In the genomic region with DNA sequence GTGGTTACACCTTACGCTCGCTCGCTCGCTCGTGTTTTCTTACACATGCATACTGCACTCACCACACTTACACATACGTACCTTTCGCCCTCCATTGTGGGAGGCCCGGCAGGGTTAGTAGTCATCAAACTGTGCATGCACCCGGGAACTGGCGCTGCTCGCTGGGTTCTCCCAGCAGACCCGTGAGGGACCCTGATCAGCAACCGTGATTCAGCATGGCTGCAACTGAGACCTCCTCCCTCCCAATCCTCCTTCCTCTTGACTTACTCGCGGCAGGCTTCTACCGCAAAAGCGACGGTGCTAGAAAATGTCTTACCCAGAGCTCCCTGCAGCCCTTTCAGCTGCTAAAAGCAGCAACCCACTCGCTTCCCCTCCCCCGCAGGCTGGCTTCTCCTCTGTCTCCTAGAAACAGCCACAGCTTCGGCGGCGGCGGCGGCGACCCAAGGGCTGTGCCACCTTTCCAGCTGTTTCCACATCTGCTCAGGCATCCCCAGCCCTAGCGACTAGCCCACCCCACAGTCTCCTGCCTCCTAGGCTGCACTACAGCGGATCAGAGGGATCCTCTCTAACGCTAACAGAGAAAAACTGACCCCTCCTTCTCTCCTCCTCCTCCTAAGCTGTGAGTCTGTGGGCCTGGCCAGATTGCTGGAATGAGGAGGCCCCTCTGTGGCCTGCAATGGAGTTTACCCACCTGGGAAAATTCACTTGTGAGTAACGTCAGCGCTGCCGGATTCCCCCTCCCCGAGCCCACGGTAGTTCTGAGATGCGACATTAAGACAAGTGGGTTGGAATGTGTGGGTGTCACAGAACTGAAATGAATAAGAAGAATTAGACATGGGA, we compare ENCODE assay signal across 7 mouse cellular contexts. TPM values are rescaled to one million over a fixed set of nuclear protein-coding genes. Genes with fewer than 3 reads are reported as not detected.
DNase-seq lines count a peak whose midpoint lies in the region; ATAC-seq and TF ChIP-seq lines count a peak whose summit lies in the region.

Gene Klhl3, minus strand, starts transcription at position 532 of the 840 bp plus-strand sequence.

- 2% methylated on average over 35 of the region's 35 CpGs for WGBS in embryonic facial prominence, embryonic 10.5 days
- WGBS in heart, embryonic 12.5 days, result 1% methylated on average over 35 of the region's 35 CpGs
- WGBS in kidney, embryonic 16.5 days, result under 1% methylated on average over 35 of the region's 35 CpGs
- 50% methylated on average over 35 of the region's 35 CpGs for WGBS in liver, adult 2 months
- 1% methylated on average over 34 of the region's 35 CpGs for WGBS in midbrain, postnatal 0 days

- no peaks in the 10 kb centered on the region for H3K9me3 ChIP-seq in embryonic facial prominence, embryonic 10.5 days
- H3K9me3 ChIP-seq in heart, embryonic 12.5 days (replicated peaks), result no peaks in the 10 kb centered on the region
- no peaks in the 10 kb centered on the region for H3K9me3 ChIP-seq in kidney, embryonic 16.5 days (ENCODE audit: low read length)
- no peaks in the 10 kb centered on the region for H3K9me3 ChIP-seq in midbrain, postnatal 0 days (ENCODE audit: low read length)

- peak within 1 kb of the TSS; percentile 85 for H3K4me2 ChIP-seq in heart, embryonic 12.5 days
- H3K4me2 ChIP-seq in kidney, embryonic 16.5 days (replicated peaks; ENCODE audit: low read depth, low read length), result peak within 1 kb of the TSS; percentile 85
- H3K4me2 ChIP-seq in midbrain, postnatal 0 days (ENCODE audit: low read depth, low read length, poor library complexity, severe bottlenecking), result peak within 1 kb of the TSS; percentile 77

- TF ChIP-seq CTCF in liver, adult 2 months (IDR thresholded peaks at IDR 0.05; ENCODE audit: low read depth, low read length), result no peak
- peak; percentile 68 for TF ChIP-seq CTCF in midbrain, postnatal 0 days (IDR thresholded peaks at IDR 0.05)

- H3K4me3 ChIP-seq in embryonic facial prominence, embryonic 10.5 days, result peak within 1 kb of the TSS; percentile 69
- H3K4me3 ChIP-seq in heart, embryonic 12.5 days, result peak within 1 kb of the TSS; percentile 55
- H3K4me3 ChIP-seq in kidney, embryonic 16.5 days (ENCODE audit: low read length), result peak within 1 kb of the TSS; percentile 66
- H3K4me3 ChIP-seq in liver, adult 2 months (ENCODE audit: insufficient read depth, low read depth, low read length), result peak within 1 kb of the TSS; percentile 58
- H3K4me3 ChIP-seq in midbrain, postnatal 0 days (ENCODE audit: low read depth, low read length), result peak within 1 kb of the TSS; percentile 58

- no peaks in the 10 kb centered on the region for H3K36me3 ChIP-seq in embryonic facial prominence, embryonic 10.5 days (replicated peaks)
- H3K36me3 ChIP-seq in heart, embryonic 12.5 days, result no peaks in the 10 kb centered on the region
- H3K36me3 ChIP-seq in kidney, embryonic 16.5 days (ENCODE audit: insufficient read depth, low read length), result no peaks in the 10 kb centered on the region
- H3K36me3 ChIP-seq in liver, adult 2 months (ENCODE audit: control insufficient read depth, insufficient read depth, low read length), result no peaks in the 10 kb centered on the region
- H3K36me3 ChIP-seq in midbrain, postnatal 0 days (ENCODE audit: insufficient read depth, low read length), result no peaks in the 10 kb centered on the region

- peaks cover 14% of the 10 kb centered on the region for H3K27me3 ChIP-seq in embryonic facial prominence, embryonic 10.5 days (replicated peaks; ENCODE audit: low read depth, poor library complexity, severe bottlenecking)
- H3K27me3 ChIP-seq in heart, embryonic 12.5 days (replicated peaks), result no peaks in the 10 kb centered on the region
- H3K27me3 ChIP-seq in kidney, embryonic 16.5 days (ENCODE audit: insufficient read depth, low read length), result no peaks in the 10 kb centered on the region
- H3K27me3 ChIP-seq in liver, adult 2 months (ENCODE audit: control insufficient read depth, insufficient read depth, low read length), result no peaks in the 10 kb centered on the region
- H3K27me3 ChIP-seq in midbrain, postnatal 0 days (ENCODE audit: insufficient read depth, low read length), result no peaks in the 10 kb centered on the region

- H3K79me2 ChIP-seq in liver, adult 2 months (ENCODE audit: control insufficient read depth, insufficient read depth, low read length), result peaks cover 13% of the 10 kb centered on the region; the same call in 1 of the 2 replicates

- TF ChIP-seq POLR2A in liver, adult 2 months (IDR thresholded peaks at IDR 0.05; ENCODE audit: extremely low read depth, insufficient read depth, low read length), result no peak

- H3K9ac ChIP-seq in heart, embryonic 12.5 days, result peak within 1 kb of the TSS; percentile 74
- H3K9ac ChIP-seq in kidney, embryonic 16.5 days (replicated peaks; ENCODE audit: low read length), result peak within 1 kb of the TSS; percentile 64
- H3K9ac ChIP-seq in liver, adult 2 months (ENCODE audit: low read depth, low read length), result peak within 1 kb of the TSS; percentile 64
- peak within 1 kb of the TSS; percentile 68 for H3K9ac ChIP-seq in midbrain, postnatal 0 days (replicated peaks; ENCODE audit: low read length, poor library complexity, severe bottlenecking)

- peak within 1 kb of the TSS; percentile 85 for H3K27ac ChIP-seq in embryonic facial prominence, embryonic 10.5 days (replicated peaks)
- H3K27ac ChIP-seq in heart, embryonic 12.5 days (ENCODE audit: poor library complexity, severe bottlenecking), result peak within 1 kb of the TSS; percentile 41
- H3K27ac ChIP-seq in kidney, embryonic 16.5 days (ENCODE audit: low read length), result peak within 1 kb of the TSS; percentile 75
- peak within 1 kb of the TSS; percentile 34 for H3K27ac ChIP-seq in liver, adult 2 months (replicated peaks; ENCODE audit: insufficient read depth, low read depth, low read length)
- H3K27ac ChIP-seq in midbrain, postnatal 0 days (ENCODE audit: low read depth, low read length), result peak within 1 kb of the TSS; percentile 89

- peaks cover 22% of the 10 kb centered on the region for H3K4me1 ChIP-seq in embryonic facial prominence, embryonic 10.5 days
- H3K4me1 ChIP-seq in heart, embryonic 12.5 days (replicated peaks), result peaks cover 18% of the 10 kb centered on the region
- H3K4me1 ChIP-seq in kidney, embryonic 16.5 days (ENCODE audit: insufficient read depth, low read length), result peaks cover 25% of the 10 kb centered on the region
- H3K4me1 ChIP-seq in liver, adult 2 months (ENCODE audit: control insufficient read depth, insufficient read depth, low read length), result no peaks in the 10 kb centered on the region
- peaks cover 17% of the 10 kb centered on the region for H3K4me1 ChIP-seq in midbrain, postnatal 0 days (ENCODE audit: insufficient read depth, low read length)

- peak; percentile 70 to 85 for DNase-seq in adrenal gland, postnatal 36 days
- DNase-seq in embryonic facial prominence, embryonic 10.5 days (ENCODE audit: low spot score), result peak; percentile 76
- no peak for DNase-seq in liver, adult 2 months (ENCODE audit: extremely low read depth, low read depth, low spot score)
- DNase-seq in midbrain, postnatal 0 days (ENCODE audit: low spot score), result peak; percentile 88
- peak; percentile 21 to 41 for DNase-seq in spleen, postnatal 14 days (ENCODE audit: low spot score in 2 of 2)

- ATAC-seq in heart, embryonic 12.5 days (ENCODE audit: insufficient number of reproducible peaks, low FRiP score), result peak; percentile 80
- peak; percentile 92 for ATAC-seq in kidney, embryonic 16.5 days (ENCODE audit: low FRiP score, low TSS enrichment)
- ATAC-seq in midbrain, postnatal 0 days (ENCODE audit: low FRiP score), result peak; percentile 90

RNA-seq across cellular contexts. Expression of gene Klhl3, which starts in this region (rescaled TPM):
- 1 to 10 TPM; 1.5 to 1.9 TPM for total RNA-seq in adrenal gland, postnatal 36 days (2021)
- polyA plus RNA-seq in embryonic facial prominence, embryonic 10.5 days (2016; fragmentation: Nextera tagmentation; extraction: Ambion mirVana), result 1.7 and 1.8 TPM in 2 replicates
- polyA plus RNA-seq in heart, embryonic 12.5 days (2016; fragmentation: Nextera tagmentation; extraction: Ambion mirVana), result 4.4 and 4.5 TPM in 2 replicates
- polyA plus RNA-seq in kidney, embryonic 16.5 days (2015; fragmentation: Nextera tagmentation; extraction: Ambion mirVana), result 8.2 and 9.2 TPM in 2 replicates
- total RNA-seq in liver, adult 2 months (2014; rRNA removed), result 4.0 and 4.7 TPM in 2 replicates
- polyA plus RNA-seq in liver, adult 2 months (2012; rRNA removed), result 3.2 TPM in 2 replicates
- 11.0 and 13.4 TPM in 2 replicates for total RNA-seq in midbrain, postnatal 0 days (2014; rRNA removed)
- polyA plus RNA-seq in midbrain, postnatal 0 days (2015; fragmentation: Nextera tagmentation; extraction: Ambion mirVana), result 9.8 and 11.2 TPM in 2 replicates

Comparison
In these comparisons a context has a peak if more than half of its experiments do, and no peak if none do; other contexts are left out.
1. H3K27ac ChIP-seq: peak in every context shown above with its lines; median percentile 89 in midbrain, postnatal 0 days; 85 in embryonic facial prominence, embryonic 10.5 days; 75 in kidney, embryonic 16.5 days; 41 in heart, embryonic 12.5 days; 34 in liver, adult 2 months.